Mouse (Mus musculus) kidney, postnatal 14 days (tissue): ENCODE results near the gene Igsf21.
A peak's percentile ranks its signal among the peaks of the same experiment; 100 is the strongest.

Experiments used
- DNase-seq: peaks from one replicate; pipeline ENCODE4 v3.0.0; 2022; ENCODE audit warnings: mixed read lengths

Gene Igsf21

DNA sequence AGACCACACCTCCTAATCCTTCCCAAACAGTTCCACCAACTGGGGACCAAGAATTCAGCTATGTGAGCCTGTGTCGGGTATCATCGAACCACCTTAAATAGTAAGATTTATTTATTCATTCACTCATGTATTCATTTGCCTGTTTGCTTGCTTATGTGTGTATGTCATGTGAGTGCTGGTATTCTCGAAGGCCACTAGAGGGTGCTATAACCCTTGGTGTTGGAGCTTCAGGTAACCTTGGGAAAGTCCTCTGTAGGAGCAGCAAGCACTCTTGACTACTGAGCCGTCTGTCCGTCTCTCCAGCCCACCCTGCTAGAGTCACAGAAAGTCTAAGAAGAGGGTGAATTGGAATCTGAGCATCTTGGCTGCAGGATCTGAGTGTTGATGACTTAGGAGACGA is 103.4 kb downstream of the Igsf21 start:
- no peak for DNase-seq

- DNase-seq: no peak
These were observed 106.1 kb downstream of the Igsf21 start for GRCm38 (mm10) chr4:140140485-140140884.

GRCm38 (mm10) chr4:140138846-140139245 is 107.7 kb downstream of the Igsf21 start:
- no peak for DNase-seq

GRCm38 (mm10) chr4:140131625-140132321 is 114.8 kb downstream of the Igsf21 start:
- no peak for DNase-seq

DNA sequence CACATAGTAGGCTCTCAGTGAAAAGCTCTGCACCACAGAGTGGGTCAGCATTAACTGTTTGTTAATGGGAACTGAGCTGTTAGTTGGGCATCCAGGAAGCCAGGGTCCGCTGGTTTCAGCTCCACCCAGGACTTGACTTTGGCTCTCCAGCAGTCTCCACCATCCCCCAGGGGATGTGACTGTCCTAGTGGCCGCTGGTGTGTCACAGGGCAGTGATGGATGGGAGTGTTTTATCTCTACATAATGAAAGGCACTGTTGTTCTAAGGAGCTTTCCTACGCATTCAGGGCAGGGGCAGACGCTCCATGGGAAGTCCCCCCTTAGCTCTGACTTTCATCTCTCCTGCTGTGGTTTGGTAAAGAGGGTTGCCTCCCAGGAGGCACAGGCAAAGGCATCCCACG is 115.4 kb downstream of the Igsf21 start:
- no peak for DNase-seq

DNA sequence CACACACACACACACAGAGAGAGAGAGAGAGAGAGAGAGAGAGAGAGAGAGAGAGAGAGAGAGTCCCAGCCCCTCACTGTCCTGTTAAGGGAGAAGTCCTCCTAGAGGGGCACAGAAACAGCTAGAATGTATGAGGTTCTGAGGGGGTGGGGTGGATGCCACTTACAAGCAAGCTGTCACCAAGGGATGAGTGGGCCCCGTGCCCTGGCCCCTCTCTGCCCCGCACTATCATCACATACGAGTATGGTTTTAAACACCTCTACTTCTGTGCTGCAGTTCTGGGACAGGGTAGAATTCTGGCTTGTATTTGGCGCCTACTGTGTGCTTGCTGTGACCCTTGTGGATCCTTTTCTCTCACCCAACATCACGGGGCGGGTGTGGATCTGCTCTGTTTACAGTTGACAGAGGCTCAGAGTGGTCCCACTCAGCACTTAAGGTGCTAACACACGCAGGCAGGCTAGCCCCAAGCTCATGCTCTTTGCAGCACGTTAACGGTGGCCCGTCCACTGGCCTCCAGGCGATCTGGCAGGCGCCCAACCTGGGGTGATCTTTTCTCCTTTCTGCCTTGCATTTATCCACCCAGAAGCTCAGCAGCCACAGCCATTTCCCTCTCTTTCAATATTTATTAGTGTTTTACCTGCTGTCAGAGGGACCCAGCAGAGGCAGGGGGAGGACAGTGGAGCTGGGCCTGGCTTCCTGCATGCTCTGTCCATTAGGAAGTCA is 116.9 kb downstream of the Igsf21 start:
- DNase-seq: no peak

DNA sequence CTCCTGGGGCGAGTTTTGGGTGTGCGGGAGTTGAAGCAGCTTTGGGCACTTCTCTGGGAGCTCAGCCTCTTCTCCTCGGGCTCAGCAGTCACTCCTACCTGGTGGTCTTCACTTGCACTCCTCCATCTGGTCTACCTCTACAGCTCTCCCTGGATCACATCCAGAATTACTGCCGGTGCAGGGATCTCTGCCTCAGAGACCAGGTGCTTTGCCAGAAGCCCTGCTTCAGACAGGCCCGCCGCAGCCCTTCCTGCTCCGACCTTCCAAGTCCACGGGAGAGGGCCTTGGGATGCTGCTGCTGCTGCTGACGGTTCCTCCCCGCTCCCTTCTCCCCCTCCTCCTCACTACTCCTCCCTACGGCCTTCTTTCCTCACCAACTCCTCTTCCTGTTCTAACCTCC is 118.5 kb downstream of the Igsf21 start:
- DNase-seq: no peak

GRCm38 (mm10) chr4:140125806-140126205 is 120.8 kb downstream of the Igsf21 start:
- DNase-seq: no peak

GRCm38 (mm10) chr4:140122534-140122933 is 124.0 kb downstream of the Igsf21 start:
- no peak for DNase-seq

DNA sequence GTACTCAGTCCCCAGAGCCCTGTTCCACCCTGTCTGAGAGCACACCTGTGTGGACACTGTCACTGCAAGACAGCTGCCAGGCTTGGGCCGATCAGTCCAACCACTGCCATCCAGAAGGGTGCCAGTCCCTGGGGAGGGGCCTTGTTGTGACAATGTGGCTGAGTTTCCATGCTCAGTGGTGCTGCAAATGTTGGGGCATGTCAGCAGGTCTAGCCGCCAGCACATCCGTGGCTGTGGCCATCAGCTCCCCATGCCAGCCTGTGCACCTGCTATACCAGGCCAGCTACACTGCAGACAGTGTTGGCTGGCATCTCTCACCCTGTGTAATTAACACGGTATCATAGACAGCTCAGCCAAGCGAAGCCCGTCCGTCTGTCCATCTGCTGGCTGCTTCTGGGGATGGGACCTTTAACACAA is 129.3 kb downstream of the Igsf21 start:
- no peak for DNase-seq

GRCm38 (mm10) chr4:140115756-140116155 is 130.8 kb downstream of the Igsf21 start:
- no peak for DNase-seq

- DNase-seq: no peak
These were observed 131.5 kb downstream of the Igsf21 start for GRCm38 (mm10) chr4:140115053-140115452.

GRCm38 (mm10) chr4:140113690-140114475 is 132.7 kb downstream of the Igsf21 start:
- DNase-seq: no peak

DNA sequence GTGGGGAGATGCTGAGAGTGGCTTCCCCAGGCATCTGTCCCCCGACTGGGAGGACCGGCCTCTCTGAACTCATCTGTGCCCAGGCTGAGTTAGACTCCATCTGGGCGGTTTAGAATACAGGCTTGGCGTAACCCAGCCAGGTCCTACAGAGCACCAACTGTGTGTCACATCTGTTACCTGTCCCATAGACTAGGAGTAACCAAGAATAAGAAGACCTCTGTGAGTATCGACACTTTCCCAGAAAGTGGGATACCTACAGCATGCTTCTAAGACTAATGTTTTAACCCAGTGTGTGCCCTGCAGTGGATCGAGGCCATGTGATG is 137.0 kb downstream of the Igsf21 start:
- no peak for DNase-seq

GRCm38 (mm10) chr4:140108871-140109625 is 137.5 kb downstream of the Igsf21 start:
- DNase-seq: no peak

GRCm38 (mm10) chr4:140107161-140107560 is 139.4 kb downstream of the Igsf21 start:
- no peak for DNase-seq

DNA sequence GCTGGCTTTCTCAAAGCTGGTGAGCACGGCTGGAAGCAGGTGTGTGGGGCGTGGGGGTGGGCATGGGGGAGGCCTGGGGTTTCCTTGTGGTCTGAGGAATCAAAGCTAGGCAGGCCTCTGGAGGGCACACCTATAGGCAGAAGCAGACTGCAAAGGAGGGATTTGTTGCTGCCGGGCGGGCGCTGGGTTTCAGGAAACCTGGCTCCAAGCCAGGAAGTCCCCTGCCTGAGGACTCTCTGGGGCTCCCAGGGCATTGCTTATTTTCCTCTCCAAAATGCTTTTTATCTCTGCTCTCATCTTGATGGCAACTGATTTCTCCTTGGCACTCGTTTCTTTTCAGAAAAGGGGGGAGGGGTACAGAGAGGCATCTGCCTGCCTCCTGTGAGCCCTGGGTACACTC is 141.8 kb downstream of the Igsf21 start:
- no peak for DNase-seq

- peak; percentile 11 for DNase-seq
These were observed 143.1 kb downstream of the Igsf21 start for GRCm38 (mm10) chr4:140103341-140104027.

- no peak for DNase-seq
These were observed 143.9 kb downstream of the Igsf21 start for GRCm38 (mm10) chr4:140102581-140103200.

DNA sequence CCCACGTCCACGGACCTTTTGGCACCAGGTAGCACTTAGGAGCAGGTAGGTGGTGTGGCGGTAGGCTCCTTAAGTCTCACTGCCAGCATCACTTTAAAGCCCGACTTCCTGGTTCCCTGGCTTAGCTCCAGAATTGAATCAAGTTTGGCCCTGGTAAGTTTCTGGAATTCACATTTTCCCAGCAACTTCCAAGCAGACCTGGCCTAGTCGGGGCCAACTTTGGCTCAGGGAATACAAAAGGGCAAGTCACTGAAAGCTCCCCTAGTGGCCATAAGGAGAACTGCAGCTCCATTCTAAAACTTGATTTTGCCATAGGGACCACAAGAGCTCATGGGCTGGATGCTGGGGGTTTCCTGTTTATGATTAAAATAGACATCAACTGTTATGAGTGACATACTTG is 145.5 kb downstream of the Igsf21 start:
- DNase-seq: peak; percentile 18

DNA sequence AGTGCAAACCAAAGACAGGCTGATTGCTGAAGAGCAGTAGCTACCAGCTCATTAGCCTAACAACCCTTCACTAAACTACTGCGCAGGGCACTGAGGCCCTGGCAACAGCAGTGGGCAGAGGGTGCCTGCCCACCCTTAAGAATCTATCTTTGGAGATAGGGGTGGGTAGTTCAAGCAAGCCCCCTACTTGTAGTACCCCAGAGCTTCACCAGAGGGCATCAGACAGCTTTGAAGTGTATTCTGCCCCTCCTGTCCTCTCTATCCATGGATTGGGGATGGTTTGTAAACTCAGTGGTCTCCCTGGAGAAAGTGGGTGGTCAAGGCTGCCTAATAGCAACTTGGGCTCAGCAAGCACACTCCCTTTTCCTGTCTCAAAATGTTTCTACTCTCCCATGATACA is 146.4 kb downstream of the Igsf21 start:
- DNase-seq: no peak

DNA sequence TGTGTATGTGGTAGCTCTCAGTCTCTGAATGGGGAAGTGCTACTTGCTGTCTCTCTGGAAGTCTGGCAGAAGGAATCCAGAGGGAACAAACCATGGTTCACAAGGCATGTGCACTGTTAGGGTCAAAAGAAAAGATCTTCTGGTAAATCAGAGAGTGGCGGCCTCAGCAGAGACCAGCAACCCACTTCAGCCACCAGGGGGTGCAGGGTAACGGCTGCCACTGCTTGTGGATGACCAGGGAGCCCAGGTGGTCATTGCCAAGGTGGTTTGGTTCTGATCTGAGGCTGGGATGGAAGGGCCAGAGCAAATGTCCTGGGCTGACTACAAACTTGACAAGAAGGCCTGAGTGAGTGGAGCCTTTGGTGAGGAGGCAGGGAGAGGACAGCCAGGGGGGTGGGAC is 150.3 kb downstream of the Igsf21 start:
- DNase-seq: no peak
